Mouse (Mus musculus) hindbrain, postnatal 0 days (tissue): ENCODE data around the gene C1ra. TPM values are rescaled to one million over a fixed set of nuclear protein-coding genes. Genes with fewer than 3 reads are reported as not detected.
"Not testable (repeated sequence)": the region's sequence is repeated elsewhere in the genome, so short reads cannot be mapped to it uniquely, and the experiment has no call there.

Source experiments
- ATAC-seq: fragments of 200-750 bp; cut with Nextera tagmentation; 2 replicates; pipeline ENCODE4 v1.8.0; 2017; ENCODE audit warnings: mild to moderate bottlenecking, moderate TSS enrichment, moderate library complexity
- DNase-seq: peaks from one replicate; pipeline ENCODE4 v3.0.0-alpha.2; 2015; ENCODE audit warnings: low spot score
- H3K27ac ChIP-seq: fragments of 300-500 bp; sonication (generic); 2 replicates; pipeline ENCODE4 v1.5.1; 2014; ENCODE audit warnings: mild to moderate bottlenecking
- H3K27me3 ChIP-seq: fragments of 300-500 bp; sonication (generic); 2 replicates; pipeline ENCODE4 v1.6.1; 2014; ENCODE audit warnings: low read length, mixed read lengths; ENCODE audit not compliant: insufficient read depth
- H3K36me3 ChIP-seq: fragments of 300-500 bp; sonication (generic); 2 replicates; pipeline ENCODE4 v1.6.1; 2014; ENCODE audit warnings: low read length, mixed read lengths; ENCODE audit not compliant: insufficient read depth
- H3K4me1 ChIP-seq: fragments of 300-500 bp; sonication (generic); 2 replicates; pipeline ENCODE4 v1.6.1; 2014; ENCODE audit warnings: antibody characterized with exemption, low read length, mixed read lengths; ENCODE audit not compliant: insufficient read depth
- H3K4me2 ChIP-seq: fragments of 300-500 bp; sonication (generic); 2 replicates; pipeline ENCODE4 v1.6.1; 2014; ENCODE audit warnings: low read depth, mild to moderate bottlenecking, low read length, moderate library complexity, mixed read lengths
- H3K4me3 ChIP-seq: fragments of 300-500 bp; sonication (generic); 2 replicates; pipeline ENCODE4 v1.5.1; 2014; ENCODE audit warnings: low read length
- H3K9ac ChIP-seq: fragments of 300-500 bp; sonication (generic); replicated peaks from 2 replicates; pipeline ENCODE4 v1.6.1; 2014; ENCODE audit warnings: mild to moderate bottlenecking, low read length, moderate library complexity, mixed read lengths
- H3K9me3 ChIP-seq: fragments of 300-500 bp; sonication (generic); 2 replicates; pipeline ENCODE4 v1.6.1; 2016; ENCODE audit warnings: low read length, mixed read lengths
- CTCF ChIP-seq: IDR thresholded peaks from 2 replicates; pipeline ENCODE4 v1.5.1; 2016; ENCODE audit warnings: antibody characterized with exemption, control low read depth, low read depth
- WGBS: fragments of 180-500 bp; shearing (Covaris S2); extraction: QIAGEN DNeasy Blood & Tissue Kit; methylation state at CpG from one replicate; pipeline ENCODE4 v1.1.7; 2014; 5-methylcytosine and 5-hydroxymethylcytosine counted together
- polyA plus RNA-seq: library from polyadenylated mRNA; unstranded; fragments of >200 nt; fragmentation: Nextera tagmentation; extraction: Ambion mirVana; gene quantifications from 2 replicates; pipeline ENCODE4 v1.2.1, GENCODE M21; 2015
- total RNA-seq: library from RNA; depleted of rRNA; stranded (reverse); fragments of >200 nt; gene quantifications from 2 replicates; pipeline ENCODE4 v1.2.3, GENCODE M21; 2014

Gene C1ra
- total and polyA plus RNA-seq, 2 experiments from 2014 or later, result 0.42 to 0.83 TPM

GRCm38 (mm10) chr6:124527881-124528280 is 15.7 kb downstream of the C1ra start:
- no peak overlapping the region for H3K9ac ChIP-seq
- DNase-seq, result no peak
- 77% methylated on average over 3 of the region's 3 CpGs for WGBS
- no peaks in the 10 kb centered on the region for H3K9me3 ChIP-seq
- H3K4me1 ChIP-seq, result no peaks in the 10 kb centered on the region
- H3K36me3 ChIP-seq, result no peaks in the 10 kb centered on the region
- no peak for ATAC-seq
- no peak for TF ChIP-seq CTCF
- no peak overlapping the region for H3K27ac ChIP-seq
- H3K27me3 ChIP-seq, result no peaks in the 10 kb centered on the region
- H3K4me2 ChIP-seq, result no peak overlapping the region
- no peak overlapping the region for H3K4me3 ChIP-seq

- Histone ChIP-seq H3K4me3 (no peak overlapping the region), H3K27ac (no peak overlapping the region), H3K27me3 (no peaks in the 10 kb centered on the region), H3K4me2 (no peak overlapping the region), H3K9ac (no peak overlapping the region), H3K36me3 (no peaks in the 10 kb centered on the region), H3K4me1 (no peaks in the 10 kb centered on the region), H3K9me3 (no peaks in the 10 kb centered on the region)
- no peak for TF ChIP-seq CTCF
- ATAC-seq (no peak), DNase-seq (no peak)
- 92% methylated on average over 8 of the region's 8 CpGs for WGBS
Measured at GRCm38 (mm10) chr6:124531077-124531476, 18.9 kb downstream of the C1ra start.

GRCm38 (mm10) chr6:124536125-124536829 is 24.1 kb downstream of the C1ra start:
- not testable (repeated sequence) for H3K27ac ChIP-seq, H3K4me3 ChIP-seq, H3K4me1 ChIP-seq, H3K4me2 ChIP-seq, ATAC-seq, H3K9ac ChIP-seq, H3K27me3 ChIP-seq, H3K36me3 ChIP-seq, DNase-seq, H3K9me3 ChIP-seq
- WGBS, result 75% methylated on average over 8 of the region's 8 CpGs

- not testable (repeated sequence) for H3K27me3 ChIP-seq, DNase-seq, ATAC-seq, H3K27ac ChIP-seq, H3K4me1 ChIP-seq, H3K9me3 ChIP-seq, H3K9ac ChIP-seq, H3K36me3 ChIP-seq, H3K4me3 ChIP-seq, H3K4me2 ChIP-seq
- 91% methylated on average over 2 of the region's 2 CpGs for WGBS
Measured at GRCm38 (mm10) chr6:124541176-124541575, 29.0 kb downstream of the C1ra start.

- H3K36me3 ChIP-seq, H3K27ac ChIP-seq, H3K4me1 ChIP-seq, H3K9me3 ChIP-seq, H3K4me2 ChIP-seq, H3K9ac ChIP-seq, H3K27me3 ChIP-seq, H3K4me3 ChIP-seq: not testable (repeated sequence)
- DNase-seq (peak; percentile 54), ATAC-seq (peak; percentile 59; the same call in 1 of the 2 replicates)
- peak; percentile 56 for TF ChIP-seq CTCF
- WGBS, result 0% methylated on average over 1 of the region's 1 CpGs
Measured at GRCm38 (mm10) chr6:124542284-124542683, 30.1 kb downstream of the C1ra start, which contains the start of gene C1s1. TSS of gene C1s1 (minus strand) at chr6:124542359.

GRCm38 (mm10) chr6:124544466-124544865 is 32.3 kb downstream of the C1ra start:
- Histone ChIP-seq H3K9ac (no peak overlapping the region), H3K27me3 (no peaks in the 10 kb centered on the region), H3K4me3 (no peak overlapping the region), H3K4me1 (no peaks in the 10 kb centered on the region), H3K36me3 (no peaks in the 10 kb centered on the region), H3K4me2 (no peak overlapping the region), H3K27ac (no peak overlapping the region), H3K9me3 (0 out of 2 replicates have a peak, but pooled peaks cover 1% of the 10 kb centered on the region)
- 85% methylated on average over 5 of the region's 6 CpGs for WGBS
- ATAC-seq (no peak), DNase-seq (peak; percentile 23)
- TF ChIP-seq CTCF, result peak; percentile 38; the same call in 1 of the 2 replicates

GRCm38 (mm10) chr6:124545425-124545824 is 33.2 kb downstream of the C1ra start:
- Histone ChIP-seq H3K4me2 (no peak overlapping the region), H3K4me1 (no peaks in the 10 kb centered on the region), H3K9ac (no peak overlapping the region), H3K4me3 (no peak overlapping the region), H3K36me3 (no peaks in the 10 kb centered on the region), H3K9me3 (0 out of 2 replicates have a peak, but pooled peaks cover 4% of the 10 kb centered on the region), H3K27me3 (no peaks in the 10 kb centered on the region), H3K27ac (no peak overlapping the region)
- DNase-seq (no peak), ATAC-seq (no peak)
- WGBS, result 78% methylated on average over 2 of the region's 2 CpGs
- 0 out of 2 replicates have a peak, but pooled peaks have one; percentile 3 for TF ChIP-seq CTCF

- H3K4me1 ChIP-seq, H3K4me2 ChIP-seq, ATAC-seq, H3K4me3 ChIP-seq, H3K36me3 ChIP-seq, H3K9me3 ChIP-seq, H3K27ac ChIP-seq, H3K27me3 ChIP-seq, DNase-seq, H3K9ac ChIP-seq: not testable (repeated sequence)
- 91% methylated on average over 2 of the region's 3 CpGs for WGBS
Measured at GRCm38 (mm10) chr6:124547979-124548378, 35.8 kb downstream of the C1ra start.
